Mouse (Mus musculus) gastrocnemius, postnatal 4 days (tissue): ENCODE data around the gene Il12a. TPM values are rescaled to one million over a fixed set of nuclear protein-coding genes. Genes with fewer than 3 reads are reported as not detected.
A peak's percentile ranks its signal among the peaks of the same experiment; 100 is the strongest.

Experiments
- DNase-seq, 2 experiments: peaks; one replicate each; pipeline ENCODE4 v3.0.0; 2021 to 2022; ENCODE audit warnings: low spot score in 2 of 2, mixed read lengths in 2 of 2
- total RNA-seq, 2 experiments: library from RNA; stranded (reverse); gene quantifications; 2 replicates each; pipeline ENCODE4 v1.2.3; 2021

Gene Il12a
- total RNA-seq, 2 experiments from 2014 or later, result 2.0 to 4.9 TPM

GRCm38 (mm10) chr3:68683579-68683978, 6.9 kb upstream of the Il12a start:
- no peak for DNase-seq

- DNase-seq, result no peak
Measured at GRCm38 (mm10) chr3:68684207-68684606, 6.2 kb upstream of the Il12a start.

GRCm38 (mm10) chr3:68686852-68687560, 3.4 kb upstream of the Il12a start:
- peak in 1 of 2 experiments; percentile 26 for DNase-seq

GRCm38 (mm10) chr3:68689346-68689745, 1.1 kb upstream of the Il12a start:
- DNase-seq, result no peak

- DNase-seq, result peak in 1 of 2 experiments; percentile 6
Measured at GRCm38 (mm10) chr3:68691100-68691778, 795 bp downstream of the Il12a start.

- DNase-seq, result peak in 1 of 2 experiments; percentile 6
Measured at GRCm38 (mm10) chr3:68691938-68692599, 1.6 kb downstream of the Il12a start.

GRCm38 (mm10) chr3:68692600-68693225, 2.3 kb downstream of the Il12a start:
- DNase-seq, result peak in 1 of 2 experiments; percentile 9

- peak; percentile 46 to 75 for DNase-seq
Measured at GRCm38 (mm10) chr3:68693441-68694048, 3.1 kb downstream of the Il12a start.

- DNase-seq, result no peak
Measured at GRCm38 (mm10) chr3:68695321-68695720, 4.9 kb downstream of the Il12a start.

- DNase-seq, result no peak
Measured at GRCm38 (mm10) chr3:68696495-68697200, 6.2 kb downstream of the Il12a start.

- no peak for DNase-seq
Measured at GRCm38 (mm10) chr3:68698601-68699000, 8.2 kb downstream of the Il12a start.

- no peak for DNase-seq
Measured at GRCm38 (mm10) chr3:68700091-68700490, 9.6 kb downstream of the Il12a start.

- DNase-seq, result no peak
Measured at GRCm38 (mm10) chr3:68706307-68706706, 15.9 kb downstream of the Il12a start.

- peak in 1 of 2 experiments; percentile 45 for DNase-seq
Measured at GRCm38 (mm10) chr3:68708230-68708629, 17.8 kb downstream of the Il12a start.

GRCm38 (mm10) chr3:68709198-68709797, 18.9 kb downstream of the Il12a start:
- DNase-seq, result peak in 1 of 2 experiments; percentile 52

GRCm38 (mm10) chr3:68710436-68710835, 20.0 kb downstream of the Il12a start:
- no peak for DNase-seq

GRCm38 (mm10) chr3:68711510-68711909, 21.1 kb downstream of the Il12a start:
- DNase-seq, result no peak

- peak in 1 of 2 experiments; percentile 71 for DNase-seq
Measured at GRCm38 (mm10) chr3:68713550-68713949, 23.1 kb downstream of the Il12a start.

- DNase-seq, result peak in 1 of 2 experiments; percentile 37
Measured at GRCm38 (mm10) chr3:68717346-68717745, 26.9 kb downstream of the Il12a start.

GRCm38 (mm10) chr3:68719229-68719819, 28.9 kb downstream of the Il12a start:
- no peak for DNase-seq
